Mouse (Mus musculus) MN1 (cell line): ENCODE data around the gene Gatad2b.

Source experiments
- DNase-seq: peaks from one replicate; pipeline ENCODE4 v3.0.0-alpha.2; 2016; ENCODE audit warnings: low spot score

Gatad2b gene

GRCm38 (mm10) chr3:90378496-90378895 lies 85.5 kb downstream of the Gatad2b start:
- no peak for DNase-seq

- DNase-seq: no peak
Measured at GRCm38 (mm10) chr3:90381727-90382126, 88.7 kb downstream of the Gatad2b start.

GRCm38 (mm10) chr3:90383690-90384089 lies 90.7 kb downstream of the Gatad2b start:
- peak; percentile 87 for DNase-seq

- no peak for DNase-seq
Measured at GRCm38 (mm10) chr3:90384851-90385375, 91.9 kb downstream of the Gatad2b start.

GRCm38 (mm10) chr3:90386817-90387216 lies 93.8 kb downstream of the Gatad2b start:
- no peak for DNase-seq

GRCm38 (mm10) chr3:90387483-90387882 lies 94.5 kb downstream of the Gatad2b start:
- peak; percentile 31 for DNase-seq

GRCm38 (mm10) chr3:90388192-90388591 lies 95.2 kb downstream of the Gatad2b start:
- DNase-seq: no peak

- peak; percentile 71 for DNase-seq
Measured at GRCm38 (mm10) chr3:90388726-90389510, 95.9 kb downstream of the Gatad2b start.

GRCm38 (mm10) chr3:90389511-90390490 lies 96.8 kb downstream of the Gatad2b start, which contains the start of gene Slc27a3:
Gene Slc27a3, minus strand, starts transcription at chr3:90389938.
- peak; percentile 85 for DNase-seq

GRCm38 (mm10) chr3:90391004-90391403 lies 98.0 kb downstream of the Gatad2b start:
- DNase-seq: peak; percentile 45

- no peak for DNase-seq
Measured at GRCm38 (mm10) chr3:90391941-90392340, 99.0 kb downstream of the Gatad2b start.

GRCm38 (mm10) chr3:90392661-90393060 lies 99.7 kb downstream of the Gatad2b start:
- DNase-seq: no peak

- DNase-seq: no peak
Measured at GRCm38 (mm10) chr3:90395629-90396028, 102.7 kb downstream of the Gatad2b start.

GRCm38 (mm10) chr3:90400993-90401392 lies 108.0 kb downstream of the Gatad2b start:
- DNase-seq: no peak

GRCm38 (mm10) chr3:90404121-90404520 lies 111.1 kb downstream of the Gatad2b start:
- no peak for DNase-seq

GRCm38 (mm10) chr3:90404609-90405008 lies 111.6 kb downstream of the Gatad2b start:
- DNase-seq: no peak

- no peak for DNase-seq
Measured at GRCm38 (mm10) chr3:90406414-90406813, 113.4 kb downstream of the Gatad2b start.

GRCm38 (mm10) chr3:90408721-90409120 lies 115.7 kb downstream of the Gatad2b start:
- DNase-seq: no peak

GRCm38 (mm10) chr3:90412312-90413010 lies 119.5 kb downstream of the Gatad2b start:
- DNase-seq: peak; percentile 80

GRCm38 (mm10) chr3:90413011-90413396 lies 120.0 kb downstream of the Gatad2b start:
- no peak for DNase-seq
